Mouse (Mus musculus) embryonic fibroblast, embryonic 13.5 days (primary cell): ENCODE measurements around the gene Ap3b1.

Experiments
- CTCF ChIP-seq: IDR thresholded peaks from 2 replicates; pipeline ENCODE4 v1.5.1; 2011; ENCODE audit warnings: mild to moderate bottlenecking, control low read depth, low read length, moderate library complexity, borderline replicate concordance; ENCODE audit not compliant: insufficient read depth
- POLR2A ChIP-seq: IDR thresholded peaks from 2 replicates; pipeline ENCODE4 v1.6.1; 2011; ENCODE audit warnings: low read depth, mild to moderate bottlenecking, control low read depth, low read length, moderate library complexity

DNA sequence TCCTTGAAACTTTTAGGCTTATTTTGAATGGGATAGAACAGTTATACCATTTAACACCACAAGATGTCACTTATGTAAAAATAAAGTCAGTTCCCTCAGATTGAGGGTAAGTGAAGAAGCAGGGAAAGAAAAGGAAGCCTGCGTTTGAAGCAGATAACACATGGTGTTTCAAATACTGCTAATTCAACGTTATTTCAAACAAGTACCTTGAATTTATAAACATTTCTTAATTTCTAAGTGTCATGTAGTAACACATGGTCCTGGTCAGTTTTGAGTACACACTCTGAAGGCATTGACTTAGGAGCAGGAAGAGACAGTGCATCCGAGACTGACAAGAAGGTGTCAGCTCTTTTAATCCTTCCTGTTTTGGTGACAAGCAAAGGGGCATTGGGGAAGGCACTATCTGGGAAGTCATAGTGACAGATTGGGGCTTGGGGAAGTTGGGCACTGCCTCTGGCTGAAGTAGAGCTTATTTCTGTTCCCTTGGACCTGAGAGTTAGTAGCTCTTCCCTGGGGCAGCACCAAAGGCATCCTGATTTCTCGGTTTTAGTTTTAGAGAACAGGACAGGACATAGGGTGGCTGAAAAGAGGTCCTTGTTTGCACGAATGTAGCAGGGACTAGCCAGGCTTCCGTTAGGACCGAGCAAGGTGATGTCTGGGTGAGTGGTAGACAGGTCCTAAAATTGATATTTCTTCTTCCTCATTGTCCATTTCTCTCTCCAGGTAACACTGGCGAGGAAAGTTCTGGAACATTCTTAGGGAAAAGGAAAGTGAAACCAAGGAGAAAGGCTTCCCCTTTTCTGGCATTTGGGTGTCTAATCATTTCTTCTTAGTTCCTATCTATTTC lies 23.3 kb downstream of the Ap3b1 start:
- TF ChIP-seq CTCF, result no peak
- no peak for TF ChIP-seq POLR2A
